ENCODE assay signal across 15 mouse cellular contexts in the genomic region with DNA sequence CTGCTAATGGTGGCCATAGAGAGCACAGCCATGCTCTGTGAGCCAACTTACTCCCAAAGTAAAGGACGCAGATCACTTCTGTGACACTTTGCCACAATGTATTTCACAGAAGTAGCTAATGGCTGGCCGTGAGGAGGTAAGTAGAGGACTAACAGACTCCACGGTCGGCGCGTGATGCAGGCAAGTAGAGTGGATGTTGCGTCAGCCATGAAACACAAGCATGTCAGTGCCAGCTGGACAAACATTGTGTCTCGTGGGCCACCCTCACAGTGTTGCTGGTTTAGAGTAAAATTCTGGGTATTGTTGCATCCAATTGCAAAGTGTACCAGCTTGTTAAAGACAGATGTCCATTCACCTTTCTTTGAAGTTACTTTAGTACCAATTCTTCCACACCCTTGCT.
"Had no signal": no experiment of that assay in that cellular context is flagged by ENCODE, and none has a peak within 500 bp of the region (broad histone marks: within the 10 kb centered on the region; RNA-seq: fewer than 3 reads in every experiment).

No protein-coding gene starts in this region.

- H3K4me2 ChIP-seq: limb, embryonic 13.5 days; liver, embryonic 13.5 days; midbrain, embryonic 11.5 days had no signal

- ATAC-seq: intestine, embryonic 16.5 days had no signal

- H3K4me3 ChIP-seq: layer of hippocampus, adult 2 months; limb, embryonic 10.5 days; limb, embryonic 13.5 days; liver, embryonic 13.5 days had no signal

- H3K9ac ChIP-seq: limb, embryonic 13.5 days; liver, embryonic 13.5 days had no signal

- DNase-seq: kidney, adult 18-20 months; kidney, adult 9 months; kidney, postnatal 14 days; layer of hippocampus, adult 9-11 months; liver, embryonic 13.5 days; lung, adult 2 months; midbrain, embryonic 14.5 days; right cerebral cortex, postnatal 4 days; thymus, adult 2 months had no signal

- H3K36me3 ChIP-seq: limb, embryonic 10.5 days; limb, embryonic 13.5 days; liver, embryonic 13.5 days had no signal

- H3K27me3 ChIP-seq: limb, embryonic 13.5 days; liver, embryonic 13.5 days had no signal

- H3K27ac ChIP-seq: layer of hippocampus, adult 2 months; limb, embryonic 10.5 days; limb, embryonic 13.5 days; stomach, postnatal 0 days had no signal

- H3K9me3 ChIP-seq: limb, embryonic 10.5 days; limb, embryonic 13.5 days; liver, embryonic 13.5 days had no signal
